Mouse (Mus musculus): ENCODE measurements around the gene Astn2. TPM values are rescaled to one million over a fixed set of nuclear protein-coding genes. Genes with fewer than 3 reads are reported as not detected.
A peak's percentile ranks its signal among the peaks of the same experiment; 100 is the strongest.

Astn2 gene
- polyA plus RNA-seq, 1 experiment: not detected

- Histone ChIP-seq H3K27me3 (ENCODE audit: control insufficient read depth, insufficient read depth, insufficient read length) (no peaks in the 10 kb centered on the region), H3K79me2 (ENCODE audit: control insufficient read depth, insufficient read depth) (no peaks in the 10 kb centered on the region), H3K4me3 (ENCODE audit: insufficient read depth, poor library complexity, severe bottlenecking) (no peak overlapping the region), H3K36me3 (ENCODE audit: control insufficient read depth, insufficient read depth) (no peaks in the 10 kb centered on the region), H3K79me3 (ENCODE audit: low read depth) (no peaks in the 10 kb centered on the region), H3ac (ENCODE audit: control insufficient read depth, insufficient read length, low read depth) (no peak overlapping the region)
- no peak for TF ChIP-seq MAX (IDR thresholded peaks at IDR 0.05)
- TF ChIP-seq CTCF (IDR thresholded peaks at IDR 0.05; ENCODE audit: control insufficient read depth, insufficient read depth, insufficient read length): peak; percentile 16
Observed at GRCm38 (mm10) chr4:65589780-65590179, 814.6 kb downstream of the Astn2 start.

- H3ac ChIP-seq (ENCODE audit: control insufficient read depth, insufficient read length, low read depth): no peak overlapping the region
- H3K27me3 ChIP-seq (ENCODE audit: control insufficient read depth, insufficient read depth, insufficient read length): no peaks in the 10 kb centered on the region
- H3K4me3 ChIP-seq (ENCODE audit: insufficient read depth, poor library complexity, severe bottlenecking): no peak overlapping the region
- TF ChIP-seq MYOD1 (IDR thresholded peaks at IDR 0.05; ENCODE audit: control insufficient read depth, insufficient read length, low read depth) (no peak), MYOG (IDR thresholded peaks at IDR 0.05; ENCODE audit: control insufficient read depth, extremely low read depth, insufficient read length) (no peak), FOSL1 (IDR thresholded peaks at IDR 0.05; ENCODE audit: insufficient read depth, low read length, poor library complexity, severe bottlenecking) (no peak), MAX (IDR thresholded peaks at IDR 0.05) (no peak), USF1 (IDR thresholded peaks at IDR 0.05; ENCODE audit: low read depth) (no peak), CEBPB (IDR thresholded peaks at IDR 0.05; ENCODE audit: low read depth) (no peak), CTCF (IDR thresholded peaks at IDR 0.05; ENCODE audit: control insufficient read depth, insufficient read depth, insufficient read length) (no peak)
- no peaks in the 10 kb centered on the region for H3K79me2 ChIP-seq (ENCODE audit: control insufficient read depth, insufficient read depth)
- no peaks in the 10 kb centered on the region for H3K36me3 ChIP-seq (ENCODE audit: control insufficient read depth, insufficient read depth)
- no peaks in the 10 kb centered on the region for H3K79me3 ChIP-seq (ENCODE audit: low read depth)
Observed at GRCm38 (mm10) chr4:65586947-65587346, 817.5 kb downstream of the Astn2 start.

GRCm38 (mm10) chr4:65580254-65580653 is 824.2 kb downstream of the Astn2 start:
- Histone ChIP-seq H3K36me3 (ENCODE audit: control insufficient read depth, insufficient read depth) (no peaks in the 10 kb centered on the region), H3ac (ENCODE audit: control insufficient read depth, insufficient read length, low read depth) (no peak overlapping the region), H3K79me2 (ENCODE audit: control insufficient read depth, insufficient read depth) (no peaks in the 10 kb centered on the region), H3K79me3 (ENCODE audit: low read depth) (no peaks in the 10 kb centered on the region), H3K27me3 (ENCODE audit: control insufficient read depth, insufficient read depth, insufficient read length) (no peaks in the 10 kb centered on the region), H3K4me3 (ENCODE audit: insufficient read depth, poor library complexity, severe bottlenecking) (no peak overlapping the region)
- no peak for TF ChIP-seq MAX (IDR thresholded peaks at IDR 0.05)
- no peak for TF ChIP-seq CEBPB (IDR thresholded peaks at IDR 0.05; ENCODE audit: low read depth)
- no peak for TF ChIP-seq USF1 (IDR thresholded peaks at IDR 0.05; ENCODE audit: low read depth)
- no peak for TF ChIP-seq FOSL1 (IDR thresholded peaks at IDR 0.05; ENCODE audit: insufficient read depth, low read length, poor library complexity, severe bottlenecking)
- no peak for TF ChIP-seq MYOD1 (IDR thresholded peaks at IDR 0.05; ENCODE audit: control insufficient read depth, insufficient read length, low read depth)
- no peak for TF ChIP-seq CTCF (IDR thresholded peaks at IDR 0.05; ENCODE audit: control insufficient read depth, insufficient read depth, insufficient read length)
- no peak for TF ChIP-seq MYOG (IDR thresholded peaks at IDR 0.05; ENCODE audit: control insufficient read depth, extremely low read depth, insufficient read length)

- Histone ChIP-seq H3K79me2 (ENCODE audit: control insufficient read depth, insufficient read depth) (no peaks in the 10 kb centered on the region), H3ac (ENCODE audit: control insufficient read depth, insufficient read length, low read depth) (no peak overlapping the region), H3K36me3 (ENCODE audit: control insufficient read depth, insufficient read depth) (no peaks in the 10 kb centered on the region), H3K79me3 (ENCODE audit: low read depth) (no peaks in the 10 kb centered on the region), H3K27me3 (ENCODE audit: control insufficient read depth, insufficient read depth, insufficient read length) (no peaks in the 10 kb centered on the region), H3K4me3 (ENCODE audit: insufficient read depth, poor library complexity, severe bottlenecking) (no peak overlapping the region)
- TF ChIP-seq MYOD1 (IDR thresholded peaks at IDR 0.05; ENCODE audit: control insufficient read depth, insufficient read length, low read depth): no peak
- no peak for TF ChIP-seq USF1 (IDR thresholded peaks at IDR 0.05; ENCODE audit: low read depth)
- TF ChIP-seq FOSL1 (IDR thresholded peaks at IDR 0.05; ENCODE audit: insufficient read depth, low read length, poor library complexity, severe bottlenecking): no peak
- no peak for TF ChIP-seq CEBPB (IDR thresholded peaks at IDR 0.05; ENCODE audit: low read depth)
- no peak for TF ChIP-seq MYOG (IDR thresholded peaks at IDR 0.05; ENCODE audit: control insufficient read depth, extremely low read depth, insufficient read length)
- TF ChIP-seq CTCF (IDR thresholded peaks at IDR 0.05; ENCODE audit: control insufficient read depth, insufficient read depth, insufficient read length): no peak
- no peak for TF ChIP-seq MAX (IDR thresholded peaks at IDR 0.05)
Observed at GRCm38 (mm10) chr4:65565493-65565892, 838.9 kb downstream of the Astn2 start.

GRCm38 (mm10) chr4:65548561-65548960 is 855.9 kb downstream of the Astn2 start:
- no peaks in the 10 kb centered on the region for H3K27me3 ChIP-seq (ENCODE audit: control insufficient read depth, insufficient read depth, insufficient read length)
- H3K79me3 ChIP-seq (ENCODE audit: low read depth): no peaks in the 10 kb centered on the region
- H3ac ChIP-seq (ENCODE audit: control insufficient read depth, insufficient read length, low read depth): no peak overlapping the region
- no peak for TF ChIP-seq MAX (IDR thresholded peaks at IDR 0.05)
- TF ChIP-seq CEBPB (IDR thresholded peaks at IDR 0.05; ENCODE audit: low read depth): no peak
- no peak for TF ChIP-seq MYOD1 (IDR thresholded peaks at IDR 0.05; ENCODE audit: control insufficient read depth, insufficient read length, low read depth)
- TF ChIP-seq FOSL1 (IDR thresholded peaks at IDR 0.05; ENCODE audit: insufficient read depth, low read length, poor library complexity, severe bottlenecking): no peak
- H3K4me3 ChIP-seq (ENCODE audit: insufficient read depth, poor library complexity, severe bottlenecking): no peak overlapping the region
- H3K36me3 ChIP-seq (ENCODE audit: control insufficient read depth, insufficient read depth): no peaks in the 10 kb centered on the region
- no peaks in the 10 kb centered on the region for H3K79me2 ChIP-seq (ENCODE audit: control insufficient read depth, insufficient read depth)

GRCm38 (mm10) chr4:65545582-65545981 is 858.8 kb downstream of the Astn2 start:
- Histone ChIP-seq H3ac (ENCODE audit: control insufficient read depth, insufficient read length, low read depth) (no peak overlapping the region), H3K36me3 (ENCODE audit: control insufficient read depth, insufficient read depth) (no peaks in the 10 kb centered on the region)
- TF ChIP-seq USF1 (IDR thresholded peaks at IDR 0.05; ENCODE audit: low read depth) (no peak), MYOD1 (IDR thresholded peaks at IDR 0.05; ENCODE audit: control insufficient read depth, insufficient read length, low read depth) (no peak), MAX (IDR thresholded peaks at IDR 0.05) (no peak), MYOG (IDR thresholded peaks at IDR 0.05; ENCODE audit: control insufficient read depth, extremely low read depth, insufficient read length) (no peak), CTCF (IDR thresholded peaks at IDR 0.05; ENCODE audit: control insufficient read depth, insufficient read depth, insufficient read length) (no peak)

More at GRCm38 (mm10) chr4:65545582-65545981, 858.8 kb downstream of the Astn2 start:
- Histone ChIP-seq H3K27me3 (ENCODE audit: control insufficient read depth, insufficient read depth, insufficient read length) (no peaks in the 10 kb centered on the region), H3K79me2 (ENCODE audit: control insufficient read depth, insufficient read depth) (no peaks in the 10 kb centered on the region), H3K79me3 (ENCODE audit: low read depth) (no peaks in the 10 kb centered on the region), H3K4me3 (ENCODE audit: insufficient read depth, poor library complexity, severe bottlenecking) (no peak overlapping the region)
